Mouse (Mus musculus) gastrocnemius, adult 18-20 months (tissue): ENCODE measurements around the gene Igfl3. TPM values are rescaled to one million over a fixed set of nuclear protein-coding genes. Genes with fewer than 3 reads are reported as not detected.

Experiments
- DNase-seq: peaks from one replicate; pipeline ENCODE4 v3.0.0; 2021; ENCODE audit warnings: low spot score
- long read RNA-seq, 2 experiments: library from polyadenylated mRNA; stranded (forward); transcript quantifications; one replicate each; pipeline ENCODE4 v2.0.0; 2021
- total RNA-seq, 2 experiments: library from RNA; stranded (reverse); gene quantifications; 2 replicates each; pipeline ENCODE4 v1.2.3; 2021

The Igfl3 gene
- not detected for total RNA-seq
- long read RNA-seq, experiment 1 = 0 reads
- long read RNA-seq, experiment 2 = 0 reads

- DNase-seq = no peak
Measured at GRCm38 (mm10) chr7:18176194-18176593, at the start of gene Igfl3. TSS of gene Igfl3 (plus strand) at chr7:18176494.

DNA sequence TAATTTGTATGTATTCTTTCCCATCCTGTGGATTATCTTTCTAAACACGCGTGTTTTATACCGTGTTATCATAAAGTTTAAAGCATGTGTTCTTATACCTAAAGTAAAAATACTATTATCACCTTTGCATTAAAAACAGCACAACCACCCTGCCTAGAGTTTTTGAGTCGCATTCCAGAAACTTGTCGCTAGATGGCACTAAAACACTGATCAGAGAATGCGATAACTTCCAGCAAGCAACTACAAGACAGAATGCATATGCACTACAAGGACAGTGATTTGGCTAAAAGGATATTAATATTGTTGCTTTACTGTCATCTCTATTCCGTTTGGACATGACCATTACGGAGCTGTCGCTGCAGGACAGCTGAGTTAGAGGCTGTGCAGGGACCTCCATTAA lies 34.6 kb downstream of the Igfl3 start:
- no peak for DNase-seq

DNA sequence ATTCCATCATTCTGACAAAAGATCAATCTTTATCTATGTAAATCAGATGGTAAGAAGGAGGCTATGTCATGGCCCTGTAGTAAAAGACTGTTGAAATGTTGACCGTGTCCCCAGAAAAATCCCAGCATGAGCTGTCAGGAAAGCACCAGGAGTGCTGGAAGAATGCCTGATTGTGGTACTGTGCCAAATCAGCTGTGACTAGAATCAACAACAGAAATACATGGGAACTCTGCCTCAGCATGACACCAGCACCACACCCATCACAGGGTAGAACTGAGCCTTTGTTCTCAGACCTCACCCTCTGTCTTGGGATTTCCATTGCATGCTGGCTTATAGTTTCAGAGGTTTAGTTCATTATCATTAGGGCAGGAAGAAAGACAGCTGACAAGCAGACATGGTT lies 38.4 kb downstream of the Igfl3 start:
- DNase-seq = no peak

Other genes with a start within 250 kb of the Igfl3 start
- not detected for gene Ceacam11, start 204.4 kb upstream of the Igfl3 start, total RNA-seq
- not detected for gene Ceacam13, start 166.6 kb upstream of the Igfl3 start, total RNA-seq
- not detected for gene Ceacam12, start 110.6 kb upstream of the Igfl3 start, total RNA-seq
- gene Mill1, start 68.9 kb downstream of the Igfl3 start, total RNA-seq = not detected
- not detected for gene Psg18, start 178.5 kb downstream of the Igfl3 start, total RNA-seq